Mouse (Mus musculus) embryonic facial prominence, embryonic 10.5 days (tissue): ENCODE results near the gene Foxj2. TPM values are rescaled to one million over a fixed set of nuclear protein-coding genes. Genes with fewer than 3 reads are reported as not detected.

Experiments used
- DNase-seq: peaks from one replicate; pipeline ENCODE4 v3.0.0-alpha.2; 2017; ENCODE audit warnings: low spot score
- H3K27ac ChIP-seq: fragments of 300-500 bp; sonication (generic); replicated peaks from 2 replicates; pipeline ENCODE4 v1.5.1; 2016; ENCODE audit warnings: mild to moderate bottlenecking
- H3K27me3 ChIP-seq: fragments of 300-500 bp; sonication (generic); replicated peaks from 2 replicates; pipeline ENCODE4 v1.6.1; 2016; ENCODE audit warnings: low read depth, mild to moderate bottlenecking; ENCODE audit not compliant: poor library complexity, severe bottlenecking
- H3K36me3 ChIP-seq: fragments of 300-500 bp; sonication (generic); replicated peaks from 2 replicates; pipeline ENCODE4 v1.6.1; 2016; ENCODE audit warnings: mild to moderate bottlenecking, moderate library complexity
- H3K4me1 ChIP-seq: fragments of 300-500 bp; sonication (generic); 2 replicates; pipeline ENCODE4 v1.6.1; 2016
- H3K4me3 ChIP-seq: fragments of 300-500 bp; sonication (generic); 2 replicates; pipeline ENCODE4 v1.5.1; 2016; ENCODE audit warnings: mild to moderate bottlenecking, moderate library complexity
- H3K9me3 ChIP-seq: fragments of 300-500 bp; sonication (generic); 2 replicates; pipeline ENCODE4 v1.6.1; 2016; ENCODE audit warnings: mild to moderate bottlenecking
- WGBS: fragments of 180-500 bp; shearing (Covaris S2); methylation state at CpG from one replicate; pipeline ENCODE4 v1.1.7; 2016; 5-methylcytosine and 5-hydroxymethylcytosine counted together
- polyA plus RNA-seq: library from polyadenylated mRNA; unstranded; fragments of >200 nt; fragmentation: Nextera tagmentation; extraction: Ambion mirVana; gene quantifications from 2 replicates; pipeline ENCODE4 v1.2.1, GENCODE M21; 2016

The Foxj2 gene
- polyA plus RNA-seq, 1 experiment from 2014 or later: 2.9 TPM

GRCm38 (mm10) chr6:122821822-122822221 lies 2.1 kb downstream of the Foxj2 start:
- no peak overlapping the region for H3K27ac ChIP-seq
- DNase-seq: no peak
- WGBS: 70% methylated on average over 9 of the region's 9 CpGs
- peaks cover 51% of the 10 kb centered on the region for H3K4me1 ChIP-seq
- no peaks in the 10 kb centered on the region for H3K9me3 ChIP-seq
- peak overlapping the region; percentile 87; the same call in 1 of the 2 replicates for H3K4me3 ChIP-seq
- H3K36me3 ChIP-seq: no peaks in the 10 kb centered on the region
- peaks cover 23% of the 10 kb centered on the region for H3K27me3 ChIP-seq

- WGBS: 69% methylated on average over 10 of the region's 10 CpGs
- no peaks in the 10 kb centered on the region for H3K9me3 ChIP-seq
- no peak for DNase-seq
- peaks cover 13% of the 10 kb centered on the region; the same call in 1 of the 2 replicates for H3K27me3 ChIP-seq
- H3K36me3 ChIP-seq: peaks cover 5% of the 10 kb centered on the region; the same call in 1 of the 2 replicates
- no peak overlapping the region for H3K27ac ChIP-seq
- peaks cover 51% of the 10 kb centered on the region for H3K4me1 ChIP-seq
- H3K4me3 ChIP-seq: no peak overlapping the region
Measured at GRCm38 (mm10) chr6:122824086-122824485, 4.4 kb downstream of the Foxj2 start.

- peaks cover 13% of the 10 kb centered on the region; the same call in 1 of the 2 replicates for H3K27me3 ChIP-seq
- 92% methylated on average over 9 of the region's 9 CpGs for WGBS
- peaks cover 45% of the 10 kb centered on the region for H3K4me1 ChIP-seq
Measured at GRCm38 (mm10) chr6:122825166-122825565, 5.5 kb downstream of the Foxj2 start.

GRCm38 (mm10) chr6:122825923-122826742 lies 6.4 kb downstream of the Foxj2 start:
- peaks cover 8% of the 10 kb centered on the region; the same call in 1 of the 2 replicates for H3K27me3 ChIP-seq
- peak overlapping the region; percentile 59 for H3K4me3 ChIP-seq
- DNase-seq: peak; percentile 56
- WGBS: 3% methylated on average over 29 of the region's 29 CpGs
- H3K4me1 ChIP-seq: peaks cover 35% of the 10 kb centered on the region
- peak overlapping the region; percentile 70 for H3K27ac ChIP-seq
- peaks cover 12% of the 10 kb centered on the region for H3K36me3 ChIP-seq
- H3K9me3 ChIP-seq: no peaks in the 10 kb centered on the region

More at GRCm38 (mm10) chr6:122825166-122825565, 5.5 kb downstream of the Foxj2 start:
- Histone ChIP-seq H3K9me3 (no peaks in the 10 kb centered on the region), H3K4me3 (no peak overlapping the region), H3K36me3 (peaks cover 11% of the 10 kb centered on the region; the same call in 1 of the 2 replicates), H3K27ac (no peak overlapping the region)
- DNase-seq: no peak

- peaks cover 8% of the 10 kb centered on the region; the same call in 1 of the 2 replicates for H3K27me3 ChIP-seq
- no peaks in the 10 kb centered on the region for H3K9me3 ChIP-seq
- no peak overlapping the region for H3K4me3 ChIP-seq
- 40% methylated on average over 13 of the region's 13 CpGs for WGBS
- H3K4me1 ChIP-seq: peaks cover 20% of the 10 kb centered on the region
- peak; percentile 55 for DNase-seq
- no peak overlapping the region for H3K27ac ChIP-seq
- H3K36me3 ChIP-seq: peaks cover 30% of the 10 kb centered on the region
Measured at GRCm38 (mm10) chr6:122828086-122828485, 8.4 kb downstream of the Foxj2 start.

- Histone ChIP-seq H3K36me3 (peaks cover 68% of the 10 kb centered on the region), H3K9me3 (no peaks in the 10 kb centered on the region), H3K4me3 (no peak overlapping the region), H3K4me1 (no peaks in the 10 kb centered on the region), H3K27me3 (no peaks in the 10 kb centered on the region), H3K27ac (no peak overlapping the region)
- DNase-seq: no peak
- 84% methylated on average over 7 of the region's 7 CpGs for WGBS
Measured at GRCm38 (mm10) chr6:122832880-122833279, 13.2 kb downstream of the Foxj2 start.

GRCm38 (mm10) chr6:122834365-122834764 lies 14.7 kb downstream of the Foxj2 start:
- Histone ChIP-seq H3K27me3 (no peaks in the 10 kb centered on the region), H3K4me3 (no peak overlapping the region), H3K36me3 (peaks cover 75% of the 10 kb centered on the region), H3K9me3 (no peaks in the 10 kb centered on the region), H3K4me1 (no peaks in the 10 kb centered on the region), H3K27ac (no peak overlapping the region)
- 64% methylated on average over 4 of the region's 4 CpGs for WGBS
- no peak for DNase-seq

- DNase-seq: no peak
- Histone ChIP-seq H3K27ac (no peak overlapping the region), H3K27me3 (no peaks in the 10 kb centered on the region), H3K4me1 (no peaks in the 10 kb centered on the region), H3K9me3 (no peaks in the 10 kb centered on the region), H3K4me3 (no peak overlapping the region), H3K36me3 (peaks cover 90% of the 10 kb centered on the region)
- WGBS: 97% methylated on average over 3 of the region's 3 CpGs
Measured at GRCm38 (mm10) chr6:122836974-122837373, 17.3 kb downstream of the Foxj2 start.

GRCm38 (mm10) chr6:122837539-122837938 lies 17.8 kb downstream of the Foxj2 start:
- 93% methylated on average over 5 of the region's 5 CpGs for WGBS
- Histone ChIP-seq H3K9me3 (no peaks in the 10 kb centered on the region), H3K36me3 (peaks cover 90% of the 10 kb centered on the region), H3K27ac (no peak overlapping the region), H3K27me3 (no peaks in the 10 kb centered on the region), H3K4me3 (no peak overlapping the region), H3K4me1 (no peaks in the 10 kb centered on the region)
- no peak for DNase-seq

GRCm38 (mm10) chr6:122843759-122844158 lies 24.0 kb downstream of the Foxj2 start:
- Histone ChIP-seq H3K36me3 (peaks cover 58% of the 10 kb centered on the region), H3K27ac (no peak overlapping the region), H3K4me3 (no peak overlapping the region), H3K27me3 (no peaks in the 10 kb centered on the region), H3K9me3 (no peaks in the 10 kb centered on the region), H3K4me1 (no peaks in the 10 kb centered on the region)
- WGBS: 92% methylated on average over 6 of the region's 6 CpGs
- DNase-seq: no peak

GRCm38 (mm10) chr6:122852696-122853095 lies 33.0 kb downstream of the Foxj2 start:
- no peaks in the 10 kb centered on the region for H3K4me1 ChIP-seq
- no peak overlapping the region for H3K27ac ChIP-seq
- no peaks in the 10 kb centered on the region for H3K27me3 ChIP-seq
- no peak for DNase-seq
- H3K36me3 ChIP-seq: no peaks in the 10 kb centered on the region
- H3K9me3 ChIP-seq: no peaks in the 10 kb centered on the region
- no peak overlapping the region for H3K4me3 ChIP-seq
- WGBS: 81% methylated on average over 2 of the region's 2 CpGs

- Histone ChIP-seq H3K36me3 (no peaks in the 10 kb centered on the region), H3K27ac (no peak overlapping the region), H3K27me3 (no peaks in the 10 kb centered on the region), H3K9me3 (no peaks in the 10 kb centered on the region), H3K4me1 (no peaks in the 10 kb centered on the region), H3K4me3 (no peak overlapping the region)
- 88% methylated on average over 12 of the region's 12 CpGs for WGBS
- DNase-seq: no peak
Measured at GRCm38 (mm10) chr6:122854552-122854951, 34.8 kb downstream of the Foxj2 start.

GRCm38 (mm10) chr6:122855955-122856354 lies 36.2 kb downstream of the Foxj2 start, which contains the start of gene C3ar1:
Gene C3ar1, minus strand, starts transcription at chr6:122856161.
- WGBS: 76% methylated on average over 7 of the region's 7 CpGs
- H3K27ac ChIP-seq: no peak within 1 kb of the TSS
- no peak for DNase-seq

More at GRCm38 (mm10) chr6:122855955-122856354, 36.2 kb downstream of the Foxj2 start, which contains the start of gene C3ar1:
- no peaks in the 10 kb centered on the region for H3K4me1 ChIP-seq
- H3K9me3 ChIP-seq: no peaks in the 10 kb centered on the region; the same call in 1 of the 2 replicates
- no peaks in the 10 kb centered on the region for H3K27me3 ChIP-seq
- H3K36me3 ChIP-seq: no peaks in the 10 kb centered on the region
- H3K4me3 ChIP-seq: no peak within 1 kb of the TSS
